Mouse (Mus musculus): ENCODE measurements around the gene Rhox4a. TPM values are rescaled to one million over a fixed set of nuclear protein-coding genes. Genes with fewer than 3 reads are reported as not detected.

Rhox4a gene
- not detected for total RNA-seq (2023)

GRCm38 (mm10) chrX:37265038-37265437, at the start of gene Rhox4a:
Rhox4a (plus strand) TSS chrX:37265338.

GRCm38 (mm10) chrX:37222158-37222557, 43.0 kb upstream of the Rhox4a start, which contains the start of gene Rhox1:
Rhox1 (minus strand) TSS chrX:37222258.

GRCm38 (mm10) chrX:37244676-37245075, 20.5 kb upstream of the Rhox4a start, which contains the start of gene Rhox2a:
Rhox2a (plus strand) TSS chrX:37244976.

GRCm38 (mm10) chrX:37249619-37250018, 15.5 kb upstream of the Rhox4a start, which contains the start of gene Rhox3a:
Rhox3a (plus strand) TSS chrX:37249919.

Other genes starting within 250 kb of the Rhox4a start
- gene Sowahd, start 216.5 kb upstream of the Rhox4a start, total RNA-seq (2023) = not detected
- 100 to 1,000 TPM; 412 to 421 TPM for gene Rpl39, start 179.9 kb upstream of the Rhox4a start, total RNA-seq (2023)
- 10 to 100 TPM; 14.7 to 18.5 TPM for gene Upf3b, start 155.0 kb upstream of the Rhox4a start, total RNA-seq (2023)
- 10 to 100 TPM in 1 of 2 experiments, 1 to 10 TPM in 1; 9.5 to 14.4 TPM for gene Nkap, start 138.5 kb upstream of the Rhox4a start, total RNA-seq (2023)
- gene Akap14, start 96.5 kb upstream of the Rhox4a start, total RNA-seq (2023) = not detected
- gene Ndufa1, start 74.2 kb upstream of the Rhox4a start, total RNA-seq (2023) = 100 to 1,000 TPM; 116 to 119 TPM
- gene Rnf113a1, start 74.1 kb upstream of the Rhox4a start, total RNA-seq (2023) = 1 to 10 TPM; 5.4 to 6.5 TPM
- not detected for gene Gm9, start 54.3 kb upstream of the Rhox4a start, total RNA-seq (2023)
- not detected for gene Rhox1, start 43.1 kb upstream of the Rhox4a start, total RNA-seq (2023)
- not detected for gene Rhox2a, start 20.4 kb upstream of the Rhox4a start, total RNA-seq (2023)
- not detected for gene Rhox3a, start 15.4 kb upstream of the Rhox4a start, total RNA-seq (2023)
- gene Rhox3a2, start 114.7 kb downstream of the Rhox4a start, total RNA-seq (2023) = not detected
- not detected for gene Rhox4a2, start 125.5 kb downstream of the Rhox4a start, total RNA-seq (2023)
- not detected for gene Rhox2b, start 146.7 kb downstream of the Rhox4a start, total RNA-seq (2023)
- not detected for gene Rhox4b, start 167.2 kb downstream of the Rhox4a start, total RNA-seq (2023)
- not detected for gene Rhox2c, start 188.3 kb downstream of the Rhox4a start, total RNA-seq (2023)
- not detected for gene Rhox3c, start 193.2 kb downstream of the Rhox4a start, total RNA-seq (2023)
- gene Rhox4c, start 215.0 kb downstream of the Rhox4a start, total RNA-seq (2023) = not detected
- gene Rhox2d, start 228.1 kb downstream of the Rhox4a start, total RNA-seq (2023) = not detected
- not detected for gene Rhox4d, start 249.0 kb downstream of the Rhox4a start, total RNA-seq (2023)

Measured in neutrophil, adult 83 days (primary cell).